Mouse (Mus musculus) heart, embryonic 13.5 days (tissue): ENCODE data around the gene Ndufaf1. TPM values are rescaled to one million over a fixed set of nuclear protein-coding genes. Genes with fewer than 3 reads are reported as not detected.

Experiments
- ATAC-seq: fragments of 200-750 bp; cut with Nextera tagmentation; 2 replicates; pipeline ENCODE4 v1.8.0; 2017; ENCODE audit warnings: moderate TSS enrichment; ENCODE audit not compliant: insufficient number of reproducible peaks, low FRiP score, low TSS enrichment; ENCODE audit errors: extremely low read depth
- H3K27ac ChIP-seq: fragments of 300-500 bp; sonication (generic); replicated peaks from 2 replicates; pipeline ENCODE4 v1.5.1; 2015; ENCODE audit warnings: moderate library complexity, mild to moderate bottlenecking, inconsistent platforms
- H3K27me3 ChIP-seq: fragments of 300-500 bp; sonication (generic); replicated peaks from 2 replicates; pipeline ENCODE4 v1.6.1; 2015; ENCODE audit warnings: mild to moderate bottlenecking, inconsistent platforms
- H3K36me3 ChIP-seq: fragments of 300-500 bp; sonication (generic); 2 replicates; pipeline ENCODE4 v1.6.1; 2015; ENCODE audit warnings: mild to moderate bottlenecking, inconsistent platforms
- H3K4me1 ChIP-seq: fragments of 300-500 bp; sonication (generic); 2 replicates; pipeline ENCODE4 v1.6.1; 2015; ENCODE audit warnings: inconsistent platforms
- H3K4me2 ChIP-seq: fragments of 300-500 bp; sonication (generic); 2 replicates; pipeline ENCODE4 v1.6.1; 2015; ENCODE audit warnings: inconsistent platforms, mild to moderate bottlenecking, moderate library complexity
- H3K4me3 ChIP-seq: fragments of 300-500 bp; sonication (generic); 2 replicates; pipeline ENCODE4 v1.5.1; 2015; ENCODE audit warnings: moderate library complexity, mild to moderate bottlenecking, inconsistent platforms
- H3K9ac ChIP-seq: fragments of 300-500 bp; sonication (generic); 2 replicates; pipeline ENCODE4 v1.6.1; 2015; ENCODE audit warnings: inconsistent platforms, mild to moderate bottlenecking, moderate library complexity
- H3K9me3 ChIP-seq: fragments of 300-500 bp; sonication (generic); 2 replicates; pipeline ENCODE4 v1.6.1; 2016; ENCODE audit warnings: inconsistent platforms
- WGBS: fragments of 180-500 bp; shearing (Covaris S2); methylation state at CpG from one replicate; pipeline ENCODE4 v1.1.7; 2015; ENCODE audit warnings: mixed read lengths; 5-methylcytosine and 5-hydroxymethylcytosine counted together
- polyA plus RNA-seq: library from polyadenylated mRNA; unstranded; fragments of >200 nt; fragmentation: Nextera tagmentation; extraction: Ambion mirVana; gene quantifications from 2 replicates; pipeline ENCODE4 v1.2.1, GENCODE M21; 2015

Ndufaf1 gene
- polyA plus RNA-seq, 1 experiment from 2014 or later = 49.0 TPM

- no peak for ATAC-seq
- H3K36me3 ChIP-seq = peaks cover 95% of the 10 kb centered on the region
Observed at GRCm38 (mm10) chr2:119607023-119607422, 55.6 kb downstream of the Ndufaf1 start.

More at GRCm38 (mm10) chr2:119607023-119607422, 55.6 kb downstream of the Ndufaf1 start:
- Histone ChIP-seq H3K27ac (no peak overlapping the region), H3K9ac (no peak overlapping the region), H3K4me3 (no peak overlapping the region), H3K4me1 (peaks cover 29% of the 10 kb centered on the region), H3K27me3 (no peaks in the 10 kb centered on the region), H3K9me3 (no peaks in the 10 kb centered on the region), H3K4me2 (no peak overlapping the region)
- WGBS = 80% methylated on average over 4 of the region's 4 CpGs

Other genes starting within 250 kb of the Ndufaf1 start
- gene Ino80, start 185.1 kb downstream of the Ndufaf1 start, polyA plus RNA-seq = 2.4 and 2.6 TPM in 2 replicates
- 0.13 and 0.20 TPM in 2 replicates for gene Exd1, start 115.2 kb downstream of the Ndufaf1 start, polyA plus RNA-seq
- 40.6 and 46.4 TPM in 2 replicates for gene Chp1, start 115.1 kb downstream of the Ndufaf1 start, polyA plus RNA-seq
- gene Nusap1, start 44.5 kb downstream of the Ndufaf1 start, polyA plus RNA-seq = 43.6 and 46.0 TPM in 2 replicates
- gene Oip5, start 44.4 kb downstream of the Ndufaf1 start, polyA plus RNA-seq = 20.4 and 22.8 TPM in 2 replicates
- gene Rtf1, start 12.2 kb upstream of the Ndufaf1 start, polyA plus RNA-seq = 21.6 and 25.6 TPM in 2 replicates
- gene Itpka, start 79.5 kb upstream of the Ndufaf1 start, polyA plus RNA-seq = 1.8 and 2.1 TPM in 2 replicates
- gene Ltk, start 97.6 kb upstream of the Ndufaf1 start, polyA plus RNA-seq = 0.10 and 0.19 TPM in 2 replicates
- 17.6 and 19.4 TPM in 2 replicates for gene Rpap1, start 124.7 kb upstream of the Ndufaf1 start, polyA plus RNA-seq
- gene Tyro3, start 134.9 kb upstream of the Ndufaf1 start, polyA plus RNA-seq = 7.3 and 7.9 TPM in 2 replicates
- gene Mga, start 234.4 kb upstream of the Ndufaf1 start, polyA plus RNA-seq = 15.4 and 17.7 TPM in 2 replicates